Mouse (Mus musculus) neural tube, embryonic 13.5 days (tissue): Measurements from ENCODE around the gene Prg3. TPM values are rescaled to one million over a fixed set of nuclear protein-coding genes. Genes with fewer than 3 reads are reported as not detected.
A peak's percentile ranks its signal among the peaks of the same experiment; 100 is the strongest.

Experiments
- ATAC-seq: fragments of 200-750 bp; cut with Nextera tagmentation; 2 replicates; pipeline ENCODE4 v1.8.0; 2017; ENCODE audit warnings: low read depth, mild to moderate bottlenecking, moderate TSS enrichment, moderate library complexity
- H3K27ac ChIP-seq: fragments of 300-500 bp; sonication (generic); replicated peaks from 2 replicates; pipeline ENCODE4 v1.5.1; 2015; ENCODE audit warnings: moderate library complexity, mild to moderate bottlenecking, inconsistent platforms
- H3K27me3 ChIP-seq: fragments of 300-500 bp; sonication (generic); 2 replicates; pipeline ENCODE4 v1.6.1; 2015; ENCODE audit warnings: mild to moderate bottlenecking, inconsistent platforms
- H3K36me3 ChIP-seq: fragments of 300-500 bp; sonication (generic); 2 replicates; pipeline ENCODE4 v1.6.1; 2015; ENCODE audit warnings: mild to moderate bottlenecking, inconsistent platforms
- H3K4me1 ChIP-seq: fragments of 300-500 bp; sonication (generic); replicated peaks from 2 replicates; pipeline ENCODE4 v1.6.1; 2015; ENCODE audit warnings: inconsistent platforms
- H3K4me2 ChIP-seq: fragments of 300-500 bp; sonication (generic); 2 replicates; pipeline ENCODE4 v1.6.1; 2015; ENCODE audit warnings: inconsistent platforms, mild to moderate bottlenecking, moderate library complexity
- H3K4me3 ChIP-seq: fragments of 300-500 bp; sonication (generic); 2 replicates; pipeline ENCODE4 v1.5.1; 2015; ENCODE audit warnings: mild to moderate bottlenecking, inconsistent platforms
- H3K9ac ChIP-seq: fragments of 300-500 bp; sonication (generic); 2 replicates; pipeline ENCODE4 v1.6.1; 2015; ENCODE audit warnings: moderate library complexity, mild to moderate bottlenecking, inconsistent platforms
- H3K9me3 ChIP-seq: fragments of 300-500 bp; sonication (generic); 2 replicates; pipeline ENCODE4 v1.6.1; 2016; ENCODE audit warnings: inconsistent platforms
- WGBS: fragments of 180-500 bp; shearing (Covaris S2); methylation state at CpG from one replicate; pipeline ENCODE4 v1.1.7; 2015; 5-methylcytosine and 5-hydroxymethylcytosine counted together
- polyA plus RNA-seq: library from polyadenylated mRNA; unstranded; fragments of >200 nt; fragmentation: Nextera tagmentation; extraction: Ambion mirVana; gene quantifications from 2 replicates; pipeline ENCODE4 v1.2.1, GENCODE M21; 2015

Prg3 gene
- polyA plus RNA-seq, 1 experiment from 2014 or later, result not detected

GRCm38 (mm10) chr2:85001497-85001896 is 13.5 kb downstream of the Prg3 start:
- Histone ChIP-seq H3K4me1 (no peaks in the 10 kb centered on the region), H3K27ac (no peak overlapping the region), H3K4me2 (no peak overlapping the region), H3K9ac (no peak overlapping the region), H3K27me3 (no peaks in the 10 kb centered on the region), H3K9me3 (no peaks in the 10 kb centered on the region), H3K36me3 (no peaks in the 10 kb centered on the region), H3K4me3 (no peak overlapping the region)
- 69% methylated on average over 13 of the region's 13 CpGs for WGBS
- ATAC-seq, result no peak

GRCm38 (mm10) chr2:85002575-85002974 is 14.6 kb downstream of the Prg3 start:
- ATAC-seq, result no peak

GRCm38 (mm10) chr2:85004341-85004740 is 16.3 kb downstream of the Prg3 start:
- Histone ChIP-seq H3K36me3 (no peaks in the 10 kb centered on the region), H3K4me2 (no peak overlapping the region), H3K27me3 (no peaks in the 10 kb centered on the region), H3K9me3 (no peaks in the 10 kb centered on the region), H3K4me1 (no peaks in the 10 kb centered on the region), H3K4me3 (no peak overlapping the region), H3K9ac (no peak overlapping the region), H3K27ac (no peak overlapping the region)
- ATAC-seq, result no peak
- WGBS, result 88% methylated on average over 4 of the region's 4 CpGs

More at GRCm38 (mm10) chr2:85002575-85002974, 14.6 kb downstream of the Prg3 start:
- no peak overlapping the region for H3K9ac ChIP-seq
- H3K27ac ChIP-seq, result no peak overlapping the region
- H3K36me3 ChIP-seq, result no peaks in the 10 kb centered on the region
- 79% methylated on average over 8 of the region's 8 CpGs for WGBS
- H3K4me3 ChIP-seq, result no peak overlapping the region
- H3K4me1 ChIP-seq, result no peaks in the 10 kb centered on the region
- H3K9me3 ChIP-seq, result no peaks in the 10 kb centered on the region
- no peaks in the 10 kb centered on the region for H3K27me3 ChIP-seq
- H3K4me2 ChIP-seq, result no peak overlapping the region

GRCm38 (mm10) chr2:85006600-85006999 is 18.6 kb downstream of the Prg3 start:
- Histone ChIP-seq H3K27ac (no peak overlapping the region), H3K4me3 (no peak overlapping the region), H3K27me3 (no peaks in the 10 kb centered on the region), H3K4me2 (no peak overlapping the region), H3K9ac (no peak overlapping the region), H3K4me1 (peaks cover 10% of the 10 kb centered on the region; the same call in 1 of the 2 replicates), H3K36me3 (no peaks in the 10 kb centered on the region), H3K9me3 (no peaks in the 10 kb centered on the region)
- WGBS, result 84% methylated on average over 7 of the region's 7 CpGs
- ATAC-seq, result no peak

GRCm38 (mm10) chr2:85007729-85008128 is 19.7 kb downstream of the Prg3 start:
- H3K4me1 ChIP-seq, result peaks cover 17% of the 10 kb centered on the region
- H3K36me3 ChIP-seq, result no peaks in the 10 kb centered on the region
- no peak overlapping the region for H3K27ac ChIP-seq
- WGBS, result 27% methylated on average over 4 of the region's 4 CpGs
- H3K9ac ChIP-seq, result no peak overlapping the region
- H3K27me3 ChIP-seq, result no peaks in the 10 kb centered on the region
- no peaks in the 10 kb centered on the region for H3K9me3 ChIP-seq
- H3K4me3 ChIP-seq, result no peak overlapping the region
- H3K4me2 ChIP-seq, result no peak overlapping the region
- ATAC-seq, result no peak

GRCm38 (mm10) chr2:85009212-85009611 is 21.2 kb downstream of the Prg3 start:
- Histone ChIP-seq H3K9ac (no peak overlapping the region), H3K9me3 (no peaks in the 10 kb centered on the region), H3K4me2 (no peak overlapping the region), H3K4me1 (peaks cover 17% of the 10 kb centered on the region), H3K27ac (no peak overlapping the region), H3K4me3 (no peak overlapping the region), H3K27me3 (no peaks in the 10 kb centered on the region), H3K36me3 (no peaks in the 10 kb centered on the region)
- 79% methylated on average over 2 of the region's 2 CpGs for WGBS
- ATAC-seq, result no peak

GRCm38 (mm10) chr2:85011906-85012604 is 24.0 kb downstream of the Prg3 start:
- H3K9me3 ChIP-seq, result no peaks in the 10 kb centered on the region
- H3K4me1 ChIP-seq, result peaks cover 17% of the 10 kb centered on the region
- H3K36me3 ChIP-seq, result no peaks in the 10 kb centered on the region
- WGBS, result 69% methylated on average over 9 of the region's 9 CpGs
- no peak overlapping the region for H3K4me3 ChIP-seq
- no peak for ATAC-seq
- no peak overlapping the region for H3K4me2 ChIP-seq
- H3K27me3 ChIP-seq, result no peaks in the 10 kb centered on the region
- H3K27ac ChIP-seq, result no peak overlapping the region
- H3K9ac ChIP-seq, result no peak overlapping the region

- 89% methylated on average over 14 of the region's 14 CpGs for WGBS
- Histone ChIP-seq H3K9me3 (no peaks in the 10 kb centered on the region), H3K4me3 (no peak overlapping the region), H3K36me3 (no peaks in the 10 kb centered on the region), H3K27ac (no peak overlapping the region), H3K4me1 (peaks cover 17% of the 10 kb centered on the region), H3K27me3 (no peaks in the 10 kb centered on the region), H3K9ac (no peak overlapping the region), H3K4me2 (no peak overlapping the region)
- no peak for ATAC-seq
These were observed 24.7 kb downstream of the Prg3 start for GRCm38 (mm10) chr2:85012679-85013078.

GRCm38 (mm10) chr2:85013826-85014587 is 26.0 kb downstream of the Prg3 start:
- H3K4me1 ChIP-seq, result peaks cover 17% of the 10 kb centered on the region
- H3K4me2 ChIP-seq, result no peak overlapping the region
- H3K27ac ChIP-seq, result 0 out of 2 replicates have a peak overlapping the region, but pooled peaks have one; percentile 11
- no peak overlapping the region for H3K9ac ChIP-seq
- no peaks in the 10 kb centered on the region for H3K36me3 ChIP-seq
- H3K4me3 ChIP-seq, result no peak overlapping the region
- H3K27me3 ChIP-seq, result no peaks in the 10 kb centered on the region
- no peak for ATAC-seq
- WGBS, result 87% methylated on average over 5 of the region's 5 CpGs
- no peaks in the 10 kb centered on the region for H3K9me3 ChIP-seq

- H3K4me3 ChIP-seq, result no peak overlapping the region
- peak; percentile 47; the same call in 1 of the 2 replicates for ATAC-seq
- WGBS, result 36% methylated on average over 3 of the region's 3 CpGs
- H3K4me1 ChIP-seq, result peaks cover 17% of the 10 kb centered on the region
- H3K27me3 ChIP-seq, result no peaks in the 10 kb centered on the region
- H3K36me3 ChIP-seq, result no peaks in the 10 kb centered on the region
- 0 out of 2 replicates have a peak overlapping the region, but pooled peaks have one; percentile 11 for H3K27ac ChIP-seq
- no peak overlapping the region for H3K4me2 ChIP-seq
- no peak overlapping the region for H3K9ac ChIP-seq
- no peaks in the 10 kb centered on the region for H3K9me3 ChIP-seq
These were observed 26.6 kb downstream of the Prg3 start for GRCm38 (mm10) chr2:85014588-85014982.

GRCm38 (mm10) chr2:85022043-85022442 is 34.0 kb downstream of the Prg3 start:
- Histone ChIP-seq H3K27me3 (no peaks in the 10 kb centered on the region), H3K4me2 (no peak overlapping the region), H3K9ac (no peak overlapping the region), H3K4me1 (no peaks in the 10 kb centered on the region), H3K27ac (no peak overlapping the region), H3K9me3 (no peaks in the 10 kb centered on the region), H3K36me3 (no peaks in the 10 kb centered on the region), H3K4me3 (no peak overlapping the region)
- no peak for ATAC-seq
- 30% methylated on average over 4 of the region's 4 CpGs for WGBS

GRCm38 (mm10) chr2:85026178-85026577 is 38.2 kb downstream of the Prg3 start:
- Histone ChIP-seq H3K27ac (no peak overlapping the region), H3K36me3 (no peaks in the 10 kb centered on the region), H3K9me3 (no peaks in the 10 kb centered on the region), H3K4me3 (no peak overlapping the region), H3K4me1 (no peaks in the 10 kb centered on the region), H3K4me2 (no peak overlapping the region), H3K9ac (no peak overlapping the region), H3K27me3 (no peaks in the 10 kb centered on the region)
- 87% methylated on average over 3 of the region's 3 CpGs for WGBS
- no peak for ATAC-seq
